Mouse (Mus musculus): ENCODE measurements around the gene Gm49450.

DNA sequence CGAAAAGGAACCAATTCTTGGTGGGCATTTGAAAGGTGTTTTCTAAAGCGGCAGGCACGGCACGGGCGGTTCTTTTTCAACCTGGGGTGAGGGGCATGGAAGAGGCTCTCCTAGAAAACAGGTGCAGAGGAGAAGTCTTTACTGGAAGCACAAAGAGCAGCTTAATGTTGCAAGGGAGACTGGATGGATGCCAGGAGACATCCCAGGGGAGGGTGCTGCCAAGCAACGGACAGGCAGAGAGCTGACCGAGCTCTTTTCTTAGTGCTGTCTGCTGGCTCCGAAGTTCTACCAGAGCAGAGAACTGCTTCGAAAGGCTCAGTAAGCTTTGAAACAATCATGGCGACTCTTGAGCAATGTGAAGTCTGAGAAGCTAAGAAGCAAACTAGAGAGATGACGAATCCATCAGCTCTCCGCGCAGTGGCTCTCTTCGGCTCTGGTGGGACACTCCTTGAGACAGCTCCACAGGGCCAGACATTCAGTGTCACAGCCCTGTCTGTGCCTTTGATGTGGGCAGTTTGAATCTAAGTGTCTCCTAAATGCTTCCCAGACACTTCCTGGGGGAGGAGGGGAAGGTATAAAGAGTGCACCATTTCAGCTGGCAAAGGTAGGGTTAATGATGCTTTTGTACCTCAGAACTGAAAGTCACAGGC is 24.5 kb upstream of the Gm49450 start:
- TF ChIP-seq CTCF (conservative IDR thresholded peaks at IDR 0.05; ENCODE audit: insufficient read depth, insufficient read length, low read depth, low read length) (no peak), POLR2A (IDR thresholded peaks at IDR 0.05; ENCODE audit: low read depth, low read length) (no peak)

All from kidney, adult 2 months (tissue).